Mouse (Mus musculus): ENCODE data around the gene 6030408B16Rik. TPM values are rescaled to one million over a fixed set of nuclear protein-coding genes. Genes with fewer than 3 reads are reported as not detected.
A peak's percentile ranks its signal among the peaks of the same experiment; 100 is the strongest.

Gene 6030408B16Rik
- total RNA-seq, 1 experiment, result 0.22 TPM

DNA sequence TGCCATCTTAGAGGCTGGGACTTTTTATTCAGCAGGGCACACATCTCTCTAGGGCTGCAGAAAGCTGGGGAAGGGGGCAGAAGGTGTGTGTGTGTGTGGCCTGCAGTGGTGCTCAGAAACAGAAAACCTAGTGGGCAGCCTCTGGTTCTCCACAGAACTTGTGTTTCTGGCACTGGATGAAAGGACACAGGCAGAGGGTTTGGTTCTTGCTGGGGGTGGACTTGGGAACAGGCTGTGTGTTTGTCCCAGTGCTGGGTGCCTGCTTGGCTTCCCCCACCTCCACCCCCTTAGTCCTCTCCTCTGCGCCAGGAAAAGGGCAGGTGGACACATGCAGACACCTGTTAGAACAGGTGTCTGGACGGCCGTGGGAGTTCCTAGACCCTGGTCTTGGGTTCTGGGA lies 21.9 kb upstream of the 6030408B16Rik start:
- no peak for DNase-seq (ENCODE audit: low read depth, low spot score)
- Histone ChIP-seq H3K27ac (ENCODE audit: insufficient read depth, low read depth, low read length, poor library complexity, severe bottlenecking) (no peak overlapping the region), H3K9me3 (ENCODE audit: control insufficient read depth, insufficient read depth, low read depth, low read length) (no peaks in the 10 kb centered on the region), H3K36me3 (ENCODE audit: control insufficient read depth, insufficient read depth, low read length, poor library complexity, severe bottlenecking) (peaks cover 43% of the 10 kb centered on the region), H3K4me1 (ENCODE audit: control insufficient read depth in 2 of 2, insufficient read depth in 2 of 2, low read length in 2 of 2, poor library complexity in 1 of 2) (peaks cover 0 to 39% of the 10 kb centered on the region in 2 experiments; a peak in 3 of 4 replicates), H3K4me3 (ENCODE audit: insufficient read depth in 1 of 2, low read depth in 1 of 2, low read length in 2 of 2, poor library complexity in 1 of 2, severe bottlenecking in 1 of 2) (no peak overlapping the region), H3K9ac (ENCODE audit: insufficient read depth, low read depth, low read length, poor library complexity, severe bottlenecking) (no peak overlapping the region; the same call in 1 of the 2 replicates)
- TF ChIP-seq ZNF384 (IDR thresholded peaks at IDR 0.05; ENCODE audit: low read depth, low read length), result no peak
- no peak for TF ChIP-seq CHD2 (IDR thresholded peaks at IDR 0.05; ENCODE audit: low read depth, low read length)
- no peak for TF ChIP-seq MAFK (IDR thresholded peaks at IDR 0.05; ENCODE audit: insufficient read depth, low read depth, low read length)
- no peak for TF ChIP-seq HCFC1 (IDR thresholded peaks at IDR 0.05; ENCODE audit: borderline replicate concordance, insufficient read depth, low read length)
- no peak for TF ChIP-seq ZC3H11A (IDR thresholded peaks at IDR 0.05; ENCODE audit: borderline replicate concordance, low read depth, low read length)
- in situ Hi-C loops (cut with MboI; ENCODE audit: low sequenced_read_pairs in 2 of 2, unreplicated experiment in 2 of 2), result no loop called here

DNA sequence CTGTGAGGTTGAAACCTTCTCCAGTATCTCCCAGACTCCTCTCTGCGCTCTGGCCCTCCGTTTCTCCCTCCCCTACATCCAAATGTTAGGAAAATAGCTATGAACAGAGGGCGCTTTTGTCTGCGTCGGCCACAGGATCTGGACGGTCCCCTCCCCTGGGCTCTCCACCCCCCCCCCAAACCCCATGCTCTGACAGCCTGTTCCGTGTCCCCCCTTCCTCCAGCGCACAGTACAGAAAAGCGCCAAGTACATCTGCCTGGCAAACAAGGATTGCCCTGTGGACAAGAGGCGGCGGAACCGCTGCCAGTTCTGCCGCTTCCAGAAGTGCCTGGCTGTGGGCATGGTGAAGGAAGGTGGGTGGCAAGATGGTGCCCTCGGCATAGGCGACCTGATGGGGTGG lies 21.5 kb upstream of the 6030408B16Rik start:
- Histone ChIP-seq H3K4me1 (ENCODE audit: control insufficient read depth in 2 of 2, insufficient read depth in 2 of 2, low read length in 2 of 2, poor library complexity in 1 of 2) (peaks cover 1 to 42% of the 10 kb centered on the region in 2 experiments; a peak in 3 of 4 replicates), H3K9ac (ENCODE audit: insufficient read depth, low read depth, low read length, poor library complexity, severe bottlenecking) (peak overlapping the region; percentile 44; the same call in 1 of the 2 replicates), H3K9me3 (ENCODE audit: control insufficient read depth, insufficient read depth, low read depth, low read length) (no peaks in the 10 kb centered on the region), H3K27ac (ENCODE audit: insufficient read depth, low read depth, low read length, poor library complexity, severe bottlenecking) (no peak overlapping the region), H3K4me3 (ENCODE audit: insufficient read depth in 1 of 2, low read depth in 1 of 2, low read length in 2 of 2, poor library complexity in 1 of 2, severe bottlenecking in 1 of 2) (peak overlapping the region in 1 of 2 experiments; percentile 20; a peak in 2 of 4 replicates), H3K36me3 (ENCODE audit: control insufficient read depth, insufficient read depth, low read length, poor library complexity, severe bottlenecking) (peaks cover 43% of the 10 kb centered on the region)
- in situ Hi-C loops (cut with MboI; ENCODE audit: low sequenced_read_pairs in 2 of 2, unreplicated experiment in 2 of 2), result no loop called here
- DNase-seq (ENCODE audit: low read depth, low spot score), result no peak
- TF ChIP-seq CHD2 (IDR thresholded peaks at IDR 0.05; ENCODE audit: low read depth, low read length), result no peak
- TF ChIP-seq HCFC1 (IDR thresholded peaks at IDR 0.05; ENCODE audit: borderline replicate concordance, insufficient read depth, low read length), result no peak
- no peak for TF ChIP-seq MAFK (IDR thresholded peaks at IDR 0.05; ENCODE audit: insufficient read depth, low read depth, low read length)
- TF ChIP-seq ZNF384 (IDR thresholded peaks at IDR 0.05; ENCODE audit: low read depth, low read length), result no peak
- no peak for TF ChIP-seq ZC3H11A (IDR thresholded peaks at IDR 0.05; ENCODE audit: borderline replicate concordance, low read depth, low read length)

- in situ Hi-C loops (cut with MboI; ENCODE audit: low sequenced_read_pairs in 2 of 2, unreplicated experiment in 2 of 2), result no loop called here
- TF ChIP-seq HCFC1 (IDR thresholded peaks at IDR 0.05; ENCODE audit: borderline replicate concordance, insufficient read depth, low read length), result no peak
- H3K9me3 ChIP-seq (ENCODE audit: control insufficient read depth, insufficient read depth, low read depth, low read length), result no peaks in the 10 kb centered on the region
- no peak overlapping the region for H3K9ac ChIP-seq (ENCODE audit: insufficient read depth, low read depth, low read length, poor library complexity, severe bottlenecking)
- no peak overlapping the region for H3K27ac ChIP-seq (ENCODE audit: insufficient read depth, low read depth, low read length, poor library complexity, severe bottlenecking)
- no peak for DNase-seq (ENCODE audit: low read depth, low spot score)
- H3K4me3 ChIP-seq (ENCODE audit: insufficient read depth in 1 of 2, low read depth in 1 of 2, low read length in 2 of 2, poor library complexity in 1 of 2, severe bottlenecking in 1 of 2), result no peak overlapping the region
- H3K36me3 ChIP-seq (ENCODE audit: control insufficient read depth, insufficient read depth, low read length, poor library complexity, severe bottlenecking), result peaks cover 43% of the 10 kb centered on the region
- H3K4me1 ChIP-seq (ENCODE audit: control insufficient read depth in 2 of 2, insufficient read depth in 2 of 2, low read length in 2 of 2, poor library complexity in 1 of 2), result peaks cover 13 to 50% of the 10 kb centered on the region in 2 experiments; a peak in 3 of 4 replicates
These were observed 18.6 kb upstream of the 6030408B16Rik start for GRCm38 (mm10) chr15:101274380-101274779.

GRCm38 (mm10) chr15:101277351-101277899 lies 15.6 kb upstream of the 6030408B16Rik start:
- peak; percentile 67 for DNase-seq (ENCODE audit: low read depth, low spot score)
- H3K9ac ChIP-seq (ENCODE audit: insufficient read depth, low read depth, low read length, poor library complexity, severe bottlenecking), result peak overlapping the region; percentile 18; the same call in 1 of the 2 replicates
- H3K27ac ChIP-seq (ENCODE audit: insufficient read depth, low read depth, low read length, poor library complexity, severe bottlenecking), result peak overlapping the region; percentile 93

More at GRCm38 (mm10) chr15:101277351-101277899, 15.6 kb upstream of the 6030408B16Rik start:
- Histone ChIP-seq H3K4me1 (ENCODE audit: control insufficient read depth in 2 of 2, insufficient read depth in 2 of 2, low read length in 2 of 2, poor library complexity in 1 of 2) (peaks cover 13 to 40% of the 10 kb centered on the region in 2 experiments; a peak in 3 of 4 replicates), H3K4me3 (ENCODE audit: insufficient read depth in 1 of 2, low read depth in 1 of 2, low read length in 2 of 2, poor library complexity in 1 of 2, severe bottlenecking in 1 of 2) (peak overlapping the region; percentile 6 to 15; a peak in 1 of 4 replicates), H3K36me3 (ENCODE audit: control insufficient read depth, insufficient read depth, low read length, poor library complexity, severe bottlenecking) (peaks cover 18% of the 10 kb centered on the region), H3K9me3 (ENCODE audit: control insufficient read depth, insufficient read depth, low read depth, low read length) (no peaks in the 10 kb centered on the region)
- TF ChIP-seq MAFK (IDR thresholded peaks at IDR 0.05; ENCODE audit: insufficient read depth, low read depth, low read length) (no peak), HCFC1 (IDR thresholded peaks at IDR 0.05; ENCODE audit: borderline replicate concordance, insufficient read depth, low read length) (no peak), CHD2 (IDR thresholded peaks at IDR 0.05; ENCODE audit: low read depth, low read length) (no peak), ZC3H11A (IDR thresholded peaks at IDR 0.05; ENCODE audit: borderline replicate concordance, low read depth, low read length) (no peak), ZNF384 (IDR thresholded peaks at IDR 0.05; ENCODE audit: low read depth, low read length) (no peak)
- in situ Hi-C loops (cut with MboI; ENCODE audit: low sequenced_read_pairs in 2 of 2, unreplicated experiment in 2 of 2), result no loop called here

Data from ES-E14 (cell line).